Mouse (Mus musculus): ENCODE results near the gene Hdgfl3. TPM values are rescaled to one million over a fixed set of nuclear protein-coding genes. Genes with fewer than 3 reads are reported as not detected.

Hdgfl3 gene
- polyA plus RNA-seq, 1 experiment from 2014 or later, result 14.4 TPM

DNA sequence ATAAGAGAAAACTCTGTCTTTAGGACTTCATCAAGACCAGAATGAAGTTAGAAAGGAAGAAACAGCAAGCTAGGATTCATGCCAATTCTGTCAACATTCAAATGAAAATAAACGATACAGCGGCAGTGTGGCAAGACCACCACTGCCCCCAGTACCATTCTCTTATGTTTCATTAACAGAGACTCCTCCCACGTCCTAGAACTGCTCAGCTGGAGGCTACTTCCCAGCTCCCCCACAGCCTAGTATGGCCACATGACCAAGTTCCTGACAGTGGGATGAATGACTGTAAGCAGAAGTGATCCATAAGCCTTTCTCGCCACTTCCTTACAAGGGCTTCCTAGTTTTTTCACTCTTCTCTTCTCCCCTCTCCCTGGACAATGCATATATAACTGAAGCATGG, 30.2 kb downstream of the Hdgfl3 start:
- H3K9me3 ChIP-seq (ENCODE audit: low read depth, low read length), result no peaks in the 10 kb centered on the region
- no peak for TF ChIP-seq CTCF (IDR thresholded peaks at IDR 0.05; ENCODE audit: low read depth)
- H3K27ac ChIP-seq (ENCODE audit: low read depth), result no peak overlapping the region; the same call in 1 of the 2 replicates
- H3K9ac ChIP-seq, result no peak overlapping the region
- DNase-seq (peak; percentile 72), ATAC-seq (ENCODE audit: insufficient read depth) (peak; percentile 90)
- H3K27me3 ChIP-seq (ENCODE audit: insufficient read depth, low read length), result no peaks in the 10 kb centered on the region
- WGBS, result 27% methylated on average over 4 of the region's 4 CpGs
- H3K36me3 ChIP-seq (ENCODE audit: insufficient read depth), result no peaks in the 10 kb centered on the region
- no peak overlapping the region for H3K4me2 ChIP-seq
- no peaks in the 10 kb centered on the region for H3K4me1 ChIP-seq (ENCODE audit: insufficient read depth)
- H3K4me3 ChIP-seq (ENCODE audit: low read depth, low read length), result no peak overlapping the region

DNA sequence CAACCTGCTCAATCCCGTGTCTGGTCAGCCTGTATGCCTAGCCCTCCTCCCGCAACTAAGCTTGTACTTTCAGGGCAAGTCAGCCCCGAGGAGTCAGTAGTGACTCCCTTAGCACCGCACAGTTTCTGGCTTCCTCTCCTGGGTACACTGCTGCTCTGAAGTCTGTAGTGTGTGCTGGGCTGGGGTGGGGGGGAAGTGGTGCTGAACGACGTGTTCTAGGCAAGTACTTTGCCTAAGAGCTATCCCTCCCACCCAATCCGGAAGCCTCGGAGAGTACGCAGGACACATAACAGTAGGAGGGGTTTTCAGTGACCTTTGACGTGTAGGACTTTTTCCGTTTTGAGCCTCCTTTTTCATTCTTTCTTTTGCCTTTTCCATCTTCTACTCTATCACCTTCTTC, 34.9 kb downstream of the Hdgfl3 start:
- Histone ChIP-seq H3K36me3 (ENCODE audit: insufficient read depth) (no peaks in the 10 kb centered on the region), H3K4me1 (ENCODE audit: insufficient read depth) (no peaks in the 10 kb centered on the region), H3K27me3 (ENCODE audit: insufficient read depth, low read length) (no peaks in the 10 kb centered on the region), H3K4me2 (no peak overlapping the region), H3K27ac (ENCODE audit: low read depth) (no peak overlapping the region), H3K9ac (no peak overlapping the region), H3K9me3 (ENCODE audit: low read depth, low read length) (no peaks in the 10 kb centered on the region), H3K4me3 (ENCODE audit: low read depth, low read length) (no peak overlapping the region)
- ATAC-seq (ENCODE audit: insufficient read depth), result no peak
- no peak for DNase-seq
- TF ChIP-seq CTCF (IDR thresholded peaks at IDR 0.05; ENCODE audit: low read depth), result no peak
- 52% methylated on average over 11 of the region's 11 CpGs for WGBS

DNA sequence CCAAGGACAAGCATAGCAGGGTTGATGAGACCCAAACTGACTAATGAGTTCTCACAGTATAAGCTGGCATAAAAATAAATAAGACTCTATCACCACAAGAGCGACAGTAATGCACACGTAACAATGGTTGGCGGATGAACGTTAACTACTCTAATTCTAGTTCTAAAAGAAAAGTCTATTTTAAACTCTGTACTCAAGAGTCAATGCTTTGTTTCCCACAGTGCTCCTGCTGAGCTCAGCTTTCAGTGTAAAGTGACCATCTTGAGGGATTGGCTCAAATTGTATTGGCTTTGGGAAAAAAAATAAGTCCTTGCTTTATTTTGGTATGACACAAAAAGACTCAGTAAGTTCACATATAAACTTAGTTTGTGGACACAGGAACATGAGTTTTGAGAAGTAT, 49.1 kb downstream of the Hdgfl3 start:
- WGBS, result 78% methylated on average over 4 of the region's 4 CpGs
- no peak overlapping the region for H3K4me2 ChIP-seq
- TF ChIP-seq CTCF (IDR thresholded peaks at IDR 0.05; ENCODE audit: low read depth), result no peak
- peaks cover 11% of the 10 kb centered on the region; the same call in 1 of the 2 replicates for H3K36me3 ChIP-seq (ENCODE audit: insufficient read depth)
- H3K27ac ChIP-seq (ENCODE audit: low read depth), result no peak overlapping the region
- no peaks in the 10 kb centered on the region for H3K4me1 ChIP-seq (ENCODE audit: insufficient read depth)
- no peak for DNase-seq
- no peaks in the 10 kb centered on the region for H3K9me3 ChIP-seq (ENCODE audit: low read depth, low read length)
- no peak overlapping the region for H3K9ac ChIP-seq
- ATAC-seq (ENCODE audit: insufficient read depth), result no peak
- no peaks in the 10 kb centered on the region for H3K27me3 ChIP-seq (ENCODE audit: insufficient read depth, low read length)
- no peak overlapping the region for H3K4me3 ChIP-seq (ENCODE audit: low read depth, low read length)

DNA sequence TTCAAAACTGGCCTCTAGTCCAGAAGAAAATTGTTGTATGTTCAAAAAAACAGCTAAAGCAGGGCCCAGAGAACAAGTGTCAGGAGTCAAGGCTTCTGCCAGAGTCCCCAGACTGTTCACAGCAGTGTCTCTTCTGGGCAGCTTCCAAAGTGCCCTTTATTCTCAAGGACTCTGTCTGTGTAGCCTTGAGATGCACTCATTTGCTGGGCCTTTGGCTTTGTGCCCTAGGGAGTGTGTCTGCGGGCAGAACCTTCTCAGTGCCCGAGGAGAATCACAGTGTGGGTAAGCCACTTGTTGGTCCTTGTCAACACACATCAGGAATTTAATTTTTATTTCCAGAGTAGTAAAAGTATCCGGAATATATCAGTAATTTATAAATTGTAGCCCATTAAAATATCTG, 52.7 kb downstream of the Hdgfl3 start:
- Histone ChIP-seq H3K27ac (ENCODE audit: low read depth) (no peak overlapping the region), H3K9me3 (ENCODE audit: low read depth, low read length) (no peaks in the 10 kb centered on the region), H3K9ac (no peak overlapping the region), H3K4me1 (ENCODE audit: insufficient read depth) (no peaks in the 10 kb centered on the region), H3K36me3 (ENCODE audit: insufficient read depth) (peaks cover 7% of the 10 kb centered on the region; the same call in 1 of the 2 replicates), H3K4me3 (ENCODE audit: low read depth, low read length) (no peak overlapping the region), H3K27me3 (ENCODE audit: insufficient read depth, low read length) (no peaks in the 10 kb centered on the region), H3K4me2 (no peak overlapping the region)
- no peak for TF ChIP-seq CTCF (IDR thresholded peaks at IDR 0.05; ENCODE audit: low read depth)
- ATAC-seq (ENCODE audit: insufficient read depth) (no peak), DNase-seq (no peak)
- WGBS, result 76% methylated on average over 3 of the region's 3 CpGs

DNA sequence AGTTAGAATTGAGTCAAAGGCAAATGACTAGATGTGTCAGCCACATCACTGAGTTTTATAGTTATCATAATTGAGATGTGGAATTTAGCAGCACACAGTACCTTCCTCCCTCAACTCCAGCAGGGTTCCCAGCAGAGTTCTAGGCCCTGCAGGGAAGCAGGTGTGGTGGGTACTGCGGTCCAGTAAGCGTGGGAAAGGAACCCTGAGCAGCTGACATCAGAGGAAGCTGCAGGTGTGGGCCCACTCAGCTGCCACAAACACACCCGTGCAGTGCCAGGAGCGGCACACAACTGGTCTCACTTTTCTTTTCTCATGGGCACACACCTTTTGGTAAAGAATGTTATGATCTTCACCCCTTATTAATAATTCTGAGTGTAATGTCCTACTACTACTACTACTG, 53.5 kb downstream of the Hdgfl3 start:
- Histone ChIP-seq H3K4me3 (ENCODE audit: low read depth, low read length) (no peak overlapping the region), H3K9me3 (ENCODE audit: low read depth, low read length) (no peaks in the 10 kb centered on the region), H3K4me1 (ENCODE audit: insufficient read depth) (no peaks in the 10 kb centered on the region), H3K36me3 (ENCODE audit: insufficient read depth) (peaks cover 1% of the 10 kb centered on the region; the same call in 1 of the 2 replicates), H3K27me3 (ENCODE audit: insufficient read depth, low read length) (no peaks in the 10 kb centered on the region), H3K4me2 (no peak overlapping the region), H3K27ac (ENCODE audit: low read depth) (no peak overlapping the region), H3K9ac (no peak overlapping the region)
- no peak for TF ChIP-seq CTCF (IDR thresholded peaks at IDR 0.05; ENCODE audit: low read depth)
- DNase-seq (no peak), ATAC-seq (ENCODE audit: insufficient read depth) (no peak)
- WGBS, result 82% methylated on average over 4 of the region's 4 CpGs

- no peak overlapping the region for H3K9ac ChIP-seq
- ATAC-seq (ENCODE audit: insufficient read depth) (no peak), DNase-seq (no peak)
- WGBS, result 69% methylated on average over 5 of the region's 5 CpGs
- no peaks in the 10 kb centered on the region for H3K27me3 ChIP-seq (ENCODE audit: insufficient read depth, low read length)
- TF ChIP-seq CTCF (IDR thresholded peaks at IDR 0.05; ENCODE audit: low read depth), result no peak
- no peak overlapping the region for H3K4me3 ChIP-seq (ENCODE audit: low read depth, low read length)
- no peaks in the 10 kb centered on the region; the same call in 1 of the 2 replicates for H3K36me3 ChIP-seq (ENCODE audit: insufficient read depth)
- 0 out of 2 replicates have a peak, but pooled peaks cover 3% of the 10 kb centered on the region for H3K4me1 ChIP-seq (ENCODE audit: insufficient read depth)
- H3K9me3 ChIP-seq (ENCODE audit: low read depth, low read length), result no peaks in the 10 kb centered on the region
- no peak overlapping the region for H3K27ac ChIP-seq (ENCODE audit: low read depth)
- no peak overlapping the region for H3K4me2 ChIP-seq
These were observed 54.0 kb downstream of the Hdgfl3 start for GRCm38 (mm10) chr7:81880286-81880685.

DNA sequence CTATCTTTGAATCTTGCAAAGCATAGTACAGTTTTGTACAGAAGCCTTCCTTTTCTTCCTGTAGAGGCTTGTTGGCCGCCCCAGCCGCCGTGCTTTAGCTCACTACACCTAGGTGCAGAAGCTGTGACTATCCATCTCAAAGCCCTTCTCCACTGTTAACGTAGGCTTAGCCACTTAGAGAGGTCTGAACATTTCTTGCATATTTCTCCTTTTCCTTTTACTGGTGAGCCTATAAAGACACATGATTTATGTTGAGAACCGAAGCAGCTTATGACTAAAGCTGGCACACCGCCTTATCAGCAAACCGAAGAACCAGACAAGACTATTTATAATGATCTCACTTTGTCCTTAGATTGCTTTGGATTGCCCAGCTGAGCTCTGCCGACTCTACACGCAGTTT, 58.9 kb downstream of the Hdgfl3 start:
- Histone ChIP-seq H3K9ac (no peak overlapping the region), H3K36me3 (ENCODE audit: insufficient read depth) (no peaks in the 10 kb centered on the region), H3K27ac (ENCODE audit: low read depth) (no peak overlapping the region), H3K4me3 (ENCODE audit: low read depth, low read length) (no peak overlapping the region), H3K4me1 (ENCODE audit: insufficient read depth) (0 out of 2 replicates have a peak, but pooled peaks cover 3% of the 10 kb centered on the region), H3K4me2 (no peak overlapping the region), H3K27me3 (ENCODE audit: insufficient read depth, low read length) (no peaks in the 10 kb centered on the region), H3K9me3 (ENCODE audit: low read depth, low read length) (no peaks in the 10 kb centered on the region)
- TF ChIP-seq CTCF (IDR thresholded peaks at IDR 0.05; ENCODE audit: low read depth), result no peak
- WGBS, result 42% methylated on average over 9 of the region's 9 CpGs
- no peak for ATAC-seq (ENCODE audit: insufficient read depth)
- no peak for DNase-seq

GRCm38 (mm10) chr7:81874636-81875035, 59.6 kb downstream of the Hdgfl3 start:
- H3K27ac ChIP-seq (ENCODE audit: low read depth), result no peak overlapping the region
- TF ChIP-seq CTCF (IDR thresholded peaks at IDR 0.05; ENCODE audit: low read depth), result no peak
- H3K27me3 ChIP-seq (ENCODE audit: insufficient read depth, low read length), result no peaks in the 10 kb centered on the region
- DNase-seq (no peak), ATAC-seq (ENCODE audit: insufficient read depth) (no peak)
- H3K9ac ChIP-seq, result no peak overlapping the region
- H3K9me3 ChIP-seq (ENCODE audit: low read depth, low read length), result no peaks in the 10 kb centered on the region
- H3K4me3 ChIP-seq (ENCODE audit: low read depth, low read length), result no peak overlapping the region
- H3K4me2 ChIP-seq, result no peak overlapping the region
- no peaks in the 10 kb centered on the region for H3K36me3 ChIP-seq (ENCODE audit: insufficient read depth)
- H3K4me1 ChIP-seq (ENCODE audit: insufficient read depth), result 0 out of 2 replicates have a peak, but pooled peaks cover 3% of the 10 kb centered on the region
- 72% methylated on average over 6 of the region's 6 CpGs for WGBS
